Comparison of ENCODE assay signal across 10 mouse cellular contexts in genomic region chr9:55067260-55067964, GRCm38 (mm10). TPM values are rescaled to one million over a fixed set of nuclear protein-coding genes. Genes with fewer than 3 reads are reported as not detected.
A peak's percentile ranks its signal among the peaks of the same experiment; 100 is the strongest.
DNase-seq lines count a peak whose midpoint lies in the region; ATAC-seq lines count a peak whose summit lies in the region.
"Had no signal": no experiment of that assay in that cellular context is flagged by ENCODE, and none has a peak within 500 bp of the region (broad histone marks: within the 10 kb centered on the region; RNA-seq: fewer than 3 reads in every experiment).

No protein-coding gene starts in this region.

- H3K27ac ChIP-seq in heart, embryonic 15.5 days, result no peak overlapping the region
- peak overlapping the region; percentile 34; the same call in 1 of the 2 replicates for H3K27ac ChIP-seq in hindbrain, embryonic 14.5 days
- H3K27ac ChIP-seq in neural tube, embryonic 12.5 days, result 0 out of 2 replicates have a peak overlapping the region, but pooled peaks have one; percentile 10
- H3K27ac ChIP-seq: macrophage had no signal

- no peaks in the 10 kb centered on the region for H3K9me3 ChIP-seq in heart, embryonic 15.5 days (replicated peaks)
- H3K9me3 ChIP-seq in hindbrain, embryonic 14.5 days (ENCODE audit: control insufficient read depth, low read length), result no peaks in the 10 kb centered on the region
- H3K9me3 ChIP-seq in neural tube, embryonic 12.5 days, result no peaks in the 10 kb centered on the region

- DNase-seq in heart, adult 11 months, result no peak
- DNase-seq in embryo, embryonic 9.5 days (ENCODE audit: extremely low spot score), result peak; percentile 40
- DNase-seq in hindbrain, embryonic 14.5 days (ENCODE audit: low spot score), result peak; percentile 72
- no peak for DNase-seq in spleen, postnatal 14 days (ENCODE audit: low spot score in 2 of 2)
- DNase-seq in right cerebral cortex, adult 2 months (ENCODE audit: low spot score in 2 of 2), result no peak

- no peak overlapping the region for H3K4me3 ChIP-seq in heart, embryonic 15.5 days
- no peak overlapping the region for H3K4me3 ChIP-seq in hindbrain, embryonic 14.5 days (replicated peaks; ENCODE audit: low read length)
- H3K4me3 ChIP-seq in neural tube, embryonic 12.5 days, result no peak overlapping the region

- no peaks in the 10 kb centered on the region for H3K27me3 ChIP-seq in heart, embryonic 15.5 days
- H3K27me3 ChIP-seq in hindbrain, embryonic 14.5 days (ENCODE audit: control insufficient read depth, insufficient read depth, low read length), result no peaks in the 10 kb centered on the region
- H3K27me3 ChIP-seq in neural tube, embryonic 12.5 days (replicated peaks), result no peaks in the 10 kb centered on the region
- H3K27me3 ChIP-seq: CH12.LX had no signal

- no peak overlapping the region for H3K9ac ChIP-seq in heart, embryonic 15.5 days
- H3K9ac ChIP-seq in hindbrain, embryonic 14.5 days, result no peak overlapping the region
- no peak overlapping the region for H3K9ac ChIP-seq in neural tube, embryonic 12.5 days

- peaks cover 7% of the 10 kb centered on the region for H3K4me1 ChIP-seq in heart, embryonic 15.5 days (replicated peaks)
- peaks cover 19% of the 10 kb centered on the region; the same call in 1 of the 2 replicates for H3K4me1 ChIP-seq in hindbrain, embryonic 14.5 days (replicated peaks; ENCODE audit: control insufficient read depth, insufficient read depth, low read length)
- peaks cover 11% of the 10 kb centered on the region for H3K4me1 ChIP-seq in neural tube, embryonic 12.5 days

- ATAC-seq in heart, embryonic 15.5 days (replicated peaks; ENCODE audit: insufficient number of reproducible peaks, insufficient read depth, low FRiP score, low read depth), result no peak; the same call in 1 of the 2 replicates
- peak; percentile 89 for ATAC-seq in hindbrain, embryonic 14.5 days (ENCODE audit: low FRiP score)
- ATAC-seq in neural tube, embryonic 12.5 days (ENCODE audit: low FRiP score, low read depth), result peak; percentile 74; the same call in 1 of the 2 replicates
- ATAC-seq in monocyte, adult 5-6 weeks (replicated peaks; ENCODE audit: insufficient number of reproducible peaks, low FRiP score, low TSS enrichment, poor library complexity, severe bottlenecking), result no peak

- 22% methylated on average over 8 of the region's 8 CpGs for WGBS in heart, embryonic 15.5 days
- WGBS in hindbrain, embryonic 14.5 days, result 19% methylated on average over 8 of the region's 8 CpGs
- WGBS in neural tube, embryonic 12.5 days, result 30% methylated on average over 8 of the region's 8 CpGs

- peak overlapping the region; percentile 23; the same call in 1 of the 2 replicates for H3K4me2 ChIP-seq in heart, embryonic 15.5 days
- no peak overlapping the region for H3K4me2 ChIP-seq in hindbrain, embryonic 14.5 days (replicated peaks)
- no peak overlapping the region for H3K4me2 ChIP-seq in neural tube, embryonic 12.5 days (replicated peaks)

- no peaks in the 10 kb centered on the region for H3K36me3 ChIP-seq in heart, embryonic 15.5 days
- H3K36me3 ChIP-seq in hindbrain, embryonic 14.5 days (replicated peaks; ENCODE audit: control insufficient read depth, insufficient read depth), result no peaks in the 10 kb centered on the region
- no peaks in the 10 kb centered on the region for H3K36me3 ChIP-seq in neural tube, embryonic 12.5 days

RNA-seq across cellular contexts. Expression of gene Chrnb4, which starts 18.8 kb away (rescaled TPM):
- 0.15 and 0.46 TPM in 2 replicates for polyA plus RNA-seq in heart, embryonic 15.5 days (2015; fragmentation: Nextera tagmentation; extraction: Ambion mirVana)
- 1.4 and 1.5 TPM in 2 replicates for polyA plus RNA-seq in hindbrain, embryonic 14.5 days (2014; fragmentation: Nextera tagmentation; extraction: Ambion mirVana)
- polyA plus RNA-seq in neural tube, embryonic 12.5 days (2016; fragmentation: Nextera tagmentation; extraction: Ambion mirVana), result 2.7 and 3.7 TPM in 2 replicates
- 0.32 TPM in 1 of 3 replicates, not detected in the others for total RNA-seq in monocyte, adult 5-6 weeks (2017)
- polyA plus RNA-seq: macrophage had no signal

RNA-seq across cellular contexts. Expression of gene Chrna3, which starts 41.0 kb away (rescaled TPM):
- 0.05 and 1.1 TPM in 2 replicates for polyA plus RNA-seq in heart, embryonic 15.5 days (2015; fragmentation: Nextera tagmentation; extraction: Ambion mirVana)
- 21.2 and 23.4 TPM in 2 replicates for polyA plus RNA-seq in hindbrain, embryonic 14.5 days (2014; fragmentation: Nextera tagmentation; extraction: Ambion mirVana)
- 29.9 and 30.7 TPM in 2 replicates for polyA plus RNA-seq in neural tube, embryonic 12.5 days (2016; fragmentation: Nextera tagmentation; extraction: Ambion mirVana)
- not detected in 3 replicates for total RNA-seq in monocyte, adult 5-6 weeks (2017)
- total RNA-seq: CH12.LX had no signal
- polyA plus RNA-seq: macrophage had no signal

Comparison
In these comparisons a context has a peak if more than half of its experiments do, and no peak if none do; other contexts are left out.
1. ATAC-seq: peak in hindbrain, embryonic 14.5 days (single experiment) and neural tube, embryonic 12.5 days (single experiment); none in heart, embryonic 15.5 days (single experiment) and monocyte, adult 5-6 weeks (single experiment).
2. DNase-seq: peak in embryo, embryonic 9.5 days (single experiment) and hindbrain, embryonic 14.5 days (single experiment); none in heart, adult 11 months (single experiment), spleen, postnatal 14 days (0 of 2) and right cerebral cortex, adult 2 months (0 of 2).
3. RNA of gene Chrna3, which starts 41.0 kb away (polyA plus RNA-seq): 29.9 to 30.7 TPM in neural tube, embryonic 12.5 days and 21.2 to 23.4 TPM in hindbrain, embryonic 14.5 days; 0.05 to 1.1 TPM in heart, embryonic 15.5 days; every median in the first group is over 10 times any median in the second.